Mouse (Mus musculus) 3T3-L1 (cell line): Measurements from ENCODE around the gene Oxsr1.

ENCODE experiments used
- DNase-seq: peaks from one replicate; pipeline ENCODE4 v3.0.0-alpha.2; 2015; ENCODE audit warnings: low read depth, low spot score

Oxsr1 gene

DNA sequence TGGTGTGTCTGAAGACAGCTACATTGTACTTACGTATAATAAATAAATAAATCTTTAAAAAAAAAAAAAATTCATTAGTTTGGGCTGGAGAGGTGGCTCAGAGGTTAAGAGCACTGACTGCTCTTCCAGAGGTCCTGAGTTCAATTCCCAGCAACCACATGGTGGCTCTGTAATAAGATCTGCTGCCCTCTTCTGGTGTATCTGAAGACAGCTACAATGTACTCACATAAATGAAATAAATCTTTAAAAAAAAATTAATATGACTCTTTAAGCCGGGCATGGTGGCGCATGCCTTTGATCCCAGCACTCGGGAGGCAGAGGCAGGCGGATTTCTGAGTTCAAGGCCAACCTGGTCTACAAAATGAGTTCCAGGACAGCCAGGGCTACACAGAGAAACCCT, 47.4 kb downstream of the Oxsr1 start:
- peak; percentile 17 for DNase-seq

DNA sequence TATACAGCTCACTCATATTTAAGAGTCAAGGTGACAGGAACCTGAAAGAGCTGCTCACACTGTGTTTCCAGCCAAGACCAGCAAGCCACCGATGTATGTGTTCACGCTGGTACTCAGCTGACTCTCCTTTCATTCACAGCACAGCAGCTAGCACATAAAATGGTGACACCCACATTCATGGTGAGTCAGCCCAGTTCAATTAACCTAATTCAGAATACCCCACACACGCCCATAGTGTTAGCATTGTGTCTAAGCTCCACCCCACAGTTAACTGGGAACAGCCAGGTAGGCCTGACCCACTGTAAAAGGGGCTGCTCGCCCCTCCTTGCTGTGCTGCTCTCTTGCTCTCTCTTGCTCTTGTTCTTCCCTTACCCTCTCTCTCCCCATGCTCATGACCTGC, 50.7 kb downstream of the Oxsr1 start:
- DNase-seq, result no peak

DNA sequence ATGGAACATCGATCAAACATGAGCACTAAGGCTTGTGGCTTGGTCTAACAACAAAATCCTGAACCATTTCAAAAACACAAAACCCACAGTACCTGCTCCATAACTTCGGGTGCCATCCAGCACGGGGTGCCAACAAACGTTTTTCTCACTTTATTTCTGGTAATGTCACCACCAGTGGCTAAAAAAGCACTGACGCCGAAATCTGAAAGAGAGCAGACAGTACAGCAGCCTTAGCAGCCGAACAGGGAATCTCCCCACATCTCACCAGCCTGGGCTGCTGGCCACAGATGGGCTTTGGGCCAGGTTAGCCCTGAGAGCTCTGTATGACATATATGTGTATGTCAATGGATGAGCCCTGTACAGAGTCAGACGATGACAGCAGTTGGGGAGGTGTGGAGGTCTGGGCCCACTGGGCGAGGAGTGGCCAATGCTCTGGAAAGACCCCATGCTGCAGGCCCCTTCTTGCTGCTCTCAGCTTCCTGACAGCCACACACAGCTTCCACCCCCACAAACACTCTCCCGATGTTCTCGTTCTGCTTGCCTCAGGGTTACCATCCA, 53.6 kb downstream of the Oxsr1 start:
- DNase-seq, result no peak

DNA sequence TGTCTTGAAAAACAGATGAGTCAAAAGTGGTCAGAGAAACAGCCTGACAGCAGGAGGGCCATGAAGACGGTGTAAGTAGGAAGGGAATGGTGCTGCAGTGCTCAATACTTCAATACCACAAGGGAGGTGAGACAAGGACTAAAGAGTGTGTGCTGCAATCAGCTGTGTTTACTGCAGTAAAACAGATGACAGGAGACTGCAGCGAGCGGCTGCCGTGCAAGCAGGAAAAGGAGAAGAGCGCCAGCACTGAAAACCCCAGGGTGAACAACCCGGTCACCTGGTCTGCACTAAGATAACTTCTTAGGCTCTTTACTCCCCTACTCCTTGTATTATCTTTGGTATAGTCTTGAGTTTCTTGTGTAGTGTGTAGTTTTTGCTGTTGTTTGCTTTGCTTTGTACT, 54.1 kb downstream of the Oxsr1 start:
- no peak for DNase-seq

DNA sequence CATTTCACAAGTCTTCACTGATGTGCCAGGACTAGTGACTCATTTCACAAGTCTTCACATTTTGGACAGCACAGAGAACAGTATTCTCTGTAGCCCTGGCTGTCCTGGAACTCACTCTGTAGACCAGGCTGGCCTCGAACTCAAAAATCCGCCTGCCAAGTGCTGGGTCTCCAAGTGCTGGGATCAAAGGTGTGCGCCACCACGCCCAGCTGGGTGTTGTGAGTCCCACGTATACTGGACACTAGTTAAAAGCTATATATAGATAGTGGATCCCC, 56.2 kb downstream of the Oxsr1 start:
- peak; percentile 20 for DNase-seq

DNA sequence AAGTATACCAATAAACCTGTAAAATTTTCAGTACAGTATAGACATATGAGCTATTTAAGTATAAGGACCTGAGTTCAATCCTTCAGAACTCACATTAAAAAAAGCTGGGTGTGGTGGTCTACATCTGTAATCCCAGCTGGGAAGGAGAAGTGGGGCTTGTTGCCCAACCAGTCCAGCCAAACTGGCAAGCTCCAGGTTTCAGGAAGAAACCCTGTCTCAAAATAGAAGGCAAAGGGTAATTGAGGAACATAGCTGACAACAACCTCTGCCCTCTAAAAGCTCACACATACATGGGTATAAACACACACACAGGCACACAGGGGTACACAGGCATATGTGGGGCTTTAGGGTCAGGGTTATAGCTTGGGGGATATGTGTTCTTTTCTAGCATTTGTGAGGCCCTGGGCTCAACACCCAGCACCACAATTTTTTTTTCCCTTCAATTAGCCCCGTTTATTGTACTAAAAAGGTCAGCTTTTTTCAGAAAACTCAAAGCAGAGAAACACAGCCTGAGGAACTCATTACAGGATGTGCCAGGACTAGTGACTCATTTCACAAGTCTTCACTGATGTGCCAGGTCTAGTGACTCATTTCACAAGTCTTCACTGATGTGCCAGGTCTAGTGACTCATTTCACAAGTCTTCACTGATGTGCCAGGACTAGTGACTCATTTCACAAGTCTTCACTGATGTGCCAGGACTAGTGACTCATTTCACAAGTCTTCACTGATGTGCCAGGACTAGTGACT, 56.7 kb downstream of the Oxsr1 start:
- peak; percentile 65 for DNase-seq

DNA sequence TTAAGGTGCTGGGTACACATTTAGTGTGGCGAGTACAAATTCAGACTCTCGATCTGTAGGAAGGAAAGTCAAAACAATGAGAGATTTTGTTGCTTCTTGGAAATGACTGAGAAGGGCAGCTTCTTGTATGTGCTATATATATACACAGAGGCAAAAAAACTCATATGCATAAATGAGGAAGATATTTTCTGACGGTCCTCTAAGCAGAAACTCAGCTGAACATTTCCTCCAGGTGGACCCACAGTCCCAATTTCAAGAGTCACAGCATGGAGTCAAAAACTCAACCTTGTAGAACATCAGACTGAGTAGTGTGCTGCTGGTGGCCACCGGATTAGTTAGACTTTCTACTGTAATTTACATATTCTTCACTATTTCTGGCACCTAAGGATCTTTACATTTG, 59.2 kb downstream of the Oxsr1 start:
- DNase-seq, result no peak

DNA sequence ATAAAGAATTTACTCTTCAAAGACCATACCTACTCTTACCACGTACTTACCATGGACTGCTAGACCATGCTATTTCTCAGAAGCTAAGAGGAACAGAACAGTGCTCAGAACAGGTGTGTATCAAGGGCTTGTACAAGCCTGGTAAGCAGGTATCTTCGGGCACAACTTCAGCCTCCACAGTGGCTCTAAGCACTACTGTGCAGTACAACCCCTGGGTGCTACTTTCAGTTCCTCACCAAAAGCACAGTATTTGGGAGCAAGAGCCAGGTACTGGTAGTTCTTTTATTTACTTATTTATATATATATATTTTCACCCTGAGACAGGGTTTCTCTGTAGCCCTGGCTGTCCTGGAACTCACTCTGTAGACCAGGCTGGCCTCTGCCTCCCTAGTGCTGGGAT, 61.4 kb downstream of the Oxsr1 start:
- DNase-seq, result no peak

DNA sequence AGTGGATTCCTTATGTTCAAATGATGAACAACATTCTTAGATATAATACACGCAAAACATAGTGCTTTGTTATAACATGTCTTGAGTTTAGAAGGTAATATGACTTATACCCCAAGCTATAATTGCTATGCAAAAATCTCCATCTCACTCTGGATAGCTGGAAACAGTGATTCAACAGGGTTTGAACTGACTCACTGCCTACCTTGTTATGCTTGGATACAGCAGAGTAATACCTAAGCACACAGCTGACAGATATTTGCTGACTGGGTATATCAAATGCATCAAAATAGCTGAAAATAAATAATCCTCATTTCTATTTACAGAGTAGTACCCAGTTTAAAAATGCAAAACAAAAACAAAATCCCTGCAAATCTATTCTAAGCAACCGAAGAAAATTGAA, 63.4 kb downstream of the Oxsr1 start:
- DNase-seq, result no peak

DNA sequence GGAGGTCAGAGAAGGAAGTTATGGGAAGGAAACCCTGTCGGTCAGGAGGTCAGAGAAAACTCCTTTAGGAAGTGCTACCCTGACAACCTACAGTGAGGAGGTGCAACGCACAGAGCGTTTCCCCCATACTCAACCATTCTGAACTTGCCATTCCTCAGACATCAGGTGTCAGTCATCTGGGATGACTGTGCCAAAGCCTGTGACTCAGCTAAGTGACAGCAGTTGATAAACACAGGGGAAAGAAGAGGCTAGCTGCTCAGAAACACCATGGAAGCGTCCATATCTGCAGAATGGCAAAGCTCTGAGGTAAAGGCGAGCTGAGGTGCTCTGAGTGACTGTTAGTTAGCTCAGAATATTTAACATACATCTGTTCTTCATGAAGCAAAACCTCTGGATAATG, 64.1 kb downstream of the Oxsr1 start:
- DNase-seq, result no peak

DNA sequence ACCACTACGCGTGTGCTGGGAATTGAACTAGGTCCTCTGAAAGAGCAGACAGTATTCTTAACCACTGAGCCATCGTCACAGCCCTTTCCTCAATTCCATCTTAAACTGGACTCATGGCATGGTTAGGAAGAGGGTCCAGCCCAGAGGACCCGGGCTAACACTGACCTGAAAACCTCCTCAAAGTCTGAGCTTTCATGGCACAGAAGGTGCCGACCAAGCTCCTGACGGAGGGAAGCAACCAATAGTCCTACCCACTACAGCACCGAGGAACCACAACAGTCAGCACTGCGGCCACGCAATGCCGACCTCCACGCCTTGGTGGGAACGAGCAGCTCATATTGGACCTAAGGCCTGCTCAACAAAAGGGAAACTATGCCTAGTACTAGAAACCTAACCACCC, 66.1 kb downstream of the Oxsr1 start:
- DNase-seq, result no peak

DNA sequence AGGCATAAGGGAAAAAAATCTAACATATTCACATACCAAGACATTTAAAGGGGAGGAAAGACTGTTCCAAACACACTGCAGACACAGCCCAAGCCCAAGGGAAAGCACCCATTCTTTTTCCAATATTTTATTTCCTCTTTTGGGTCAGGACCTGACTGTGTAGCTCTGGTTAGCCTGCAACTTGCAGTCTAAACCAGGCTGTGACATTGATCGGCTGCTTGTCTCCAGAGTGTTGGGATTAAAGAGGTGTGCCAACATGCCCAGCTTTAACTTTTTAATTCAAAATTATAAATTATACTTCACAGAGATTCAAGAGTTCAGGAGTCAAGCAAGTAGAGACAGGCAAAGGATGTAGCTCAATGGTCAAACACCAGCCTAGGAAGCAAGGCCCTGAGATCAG, 67.1 kb downstream of the Oxsr1 start:
- DNase-seq, result no peak

DNA sequence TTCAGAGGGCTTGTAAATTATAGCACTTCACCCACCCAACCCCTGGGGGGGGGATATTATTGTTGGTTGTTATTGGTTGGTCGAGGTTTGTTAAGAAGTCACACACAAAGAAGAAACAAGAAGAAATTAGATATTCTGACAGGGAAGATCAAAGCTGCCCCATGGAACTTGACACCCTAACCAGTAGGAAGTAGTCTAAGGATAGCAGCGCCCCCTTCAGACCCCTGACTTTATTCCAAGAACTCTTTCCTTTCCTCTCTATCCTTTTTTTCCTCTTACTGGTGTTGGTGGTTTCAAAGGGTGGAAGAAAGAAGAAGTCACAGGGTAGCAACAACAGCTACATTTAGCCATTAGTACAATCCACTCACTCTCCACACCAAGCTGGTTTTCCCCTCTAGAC, 68.0 kb downstream of the Oxsr1 start:
- DNase-seq, result no peak

DNA sequence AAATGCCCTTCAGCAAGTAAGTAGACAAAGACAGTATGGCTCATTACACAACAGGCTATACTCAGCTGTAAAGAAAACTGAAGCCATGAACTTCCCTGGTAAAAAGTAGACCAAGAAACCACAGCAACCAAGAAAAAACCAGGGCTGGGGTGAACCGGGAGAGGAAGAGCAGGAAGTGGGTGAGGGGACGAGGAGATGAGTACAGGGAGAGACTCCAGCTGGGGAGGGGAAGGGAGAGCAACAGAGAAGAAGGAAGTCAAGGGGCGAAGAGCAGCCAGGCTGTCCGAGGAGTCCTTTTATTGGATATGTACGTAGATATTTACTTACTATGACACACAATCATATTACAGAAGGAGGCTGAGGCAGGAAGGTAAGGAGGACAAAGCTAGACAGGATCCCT, 74.2 kb downstream of the Oxsr1 start:
- no peak for DNase-seq

DNA sequence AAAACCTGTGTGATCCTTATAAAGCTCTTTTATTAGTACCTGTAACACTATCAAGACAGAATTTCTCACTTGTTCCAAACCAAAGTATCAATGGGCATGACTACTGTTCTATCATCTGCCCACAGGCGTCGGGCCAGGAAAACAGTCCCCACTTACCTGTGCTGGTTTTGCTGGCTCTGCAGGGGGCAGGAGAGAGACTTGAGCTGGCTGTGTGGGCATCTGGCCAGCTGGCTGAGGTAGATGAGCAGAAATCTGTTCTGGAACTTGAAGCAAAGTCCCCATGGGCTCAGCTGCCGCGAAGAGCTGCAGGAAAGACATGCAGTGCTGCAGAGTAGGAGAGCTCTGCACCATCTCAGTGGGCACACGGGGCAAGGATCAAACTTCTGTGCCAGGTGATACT, 75.4 kb downstream of the Oxsr1 start:
- DNase-seq, result peak; percentile 6

DNA sequence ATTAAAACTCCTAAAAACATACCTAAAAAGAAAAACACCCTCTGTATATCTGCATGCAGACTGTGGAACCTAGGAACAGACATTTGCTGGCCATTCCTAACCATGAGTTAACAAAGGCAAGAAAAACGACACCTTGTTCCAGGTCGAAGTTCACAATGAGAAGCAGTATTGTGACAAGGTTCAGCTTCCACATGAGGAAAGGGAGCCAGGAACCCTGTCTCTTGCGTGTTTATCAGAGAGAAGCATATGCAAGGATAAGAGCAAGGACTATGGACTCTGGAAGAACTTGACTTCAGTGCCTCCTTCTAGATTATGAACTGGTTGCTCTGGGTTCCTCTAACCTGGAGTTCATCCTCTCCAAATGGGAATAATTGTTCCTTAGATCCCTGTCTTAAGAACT, 78.2 kb downstream of the Oxsr1 start:
- DNase-seq, result no peak

DNA sequence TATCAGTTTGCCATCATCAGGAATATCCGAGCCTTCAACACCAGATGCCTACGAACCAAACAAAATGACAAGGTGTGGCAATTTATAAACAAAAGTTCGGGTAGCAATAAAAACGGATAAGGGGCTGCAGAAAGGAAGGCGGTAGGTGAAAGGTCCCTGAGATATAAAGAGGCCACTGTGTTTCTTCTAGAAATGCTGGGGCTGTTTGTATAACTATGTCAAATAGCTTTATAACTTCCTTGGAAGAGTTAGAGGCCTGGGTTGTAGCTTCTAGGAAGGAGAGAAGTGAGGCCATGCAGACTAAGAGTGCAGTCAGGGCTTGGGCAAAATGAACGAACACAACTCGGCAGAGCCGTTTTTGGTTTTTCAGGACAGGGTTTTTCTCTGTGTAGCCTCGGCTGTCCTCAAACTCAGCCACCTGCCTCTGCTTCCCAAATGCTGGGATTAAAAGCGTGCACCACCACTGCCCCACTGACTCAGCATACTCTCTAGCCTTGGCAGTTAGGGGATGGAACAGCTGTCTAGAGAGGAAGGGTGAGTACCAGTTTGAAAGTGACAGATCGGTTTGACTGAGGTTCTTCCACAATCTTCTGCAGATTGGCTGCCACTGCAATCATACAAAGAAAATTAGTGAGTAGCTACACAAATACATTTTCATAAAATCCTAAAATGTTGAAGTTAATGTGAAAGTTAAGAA, 80.9 kb downstream of the Oxsr1 start:
- DNase-seq, result no peak

DNA sequence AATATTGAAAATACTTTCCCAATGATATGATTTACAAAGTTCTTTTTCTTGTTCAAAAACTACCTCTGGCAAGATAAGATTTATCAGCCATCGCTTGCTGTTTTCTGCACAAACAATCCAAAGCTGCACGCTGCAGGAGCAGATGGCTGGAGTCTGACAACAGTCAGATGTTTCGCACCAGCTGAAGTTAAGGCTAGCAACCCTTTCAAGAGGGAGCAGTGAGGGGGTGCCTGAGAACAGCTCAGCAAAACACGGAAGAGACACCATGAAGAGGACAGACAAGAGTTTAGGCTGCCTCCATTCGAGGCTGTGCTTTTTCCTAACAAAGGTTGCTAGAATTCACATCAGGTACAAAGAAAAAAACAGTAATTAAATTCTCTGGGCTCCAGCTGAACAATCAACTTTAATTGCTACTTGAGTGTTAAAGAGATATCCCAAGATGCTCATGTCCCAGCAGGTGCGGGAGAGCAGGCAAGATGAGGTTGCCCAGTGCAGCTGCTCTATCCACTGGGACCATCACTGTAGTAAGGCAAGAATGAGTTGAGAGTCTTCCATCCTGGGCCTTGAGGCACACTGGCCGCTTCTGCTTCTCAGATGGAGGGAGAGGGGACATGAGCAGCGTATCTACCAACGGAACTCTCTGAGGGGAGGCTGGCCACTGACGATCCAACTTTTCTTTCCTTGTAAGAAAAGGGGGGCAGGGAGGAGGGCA, 81.8 kb downstream of the Oxsr1 start:
- DNase-seq, result no peak

DNA sequence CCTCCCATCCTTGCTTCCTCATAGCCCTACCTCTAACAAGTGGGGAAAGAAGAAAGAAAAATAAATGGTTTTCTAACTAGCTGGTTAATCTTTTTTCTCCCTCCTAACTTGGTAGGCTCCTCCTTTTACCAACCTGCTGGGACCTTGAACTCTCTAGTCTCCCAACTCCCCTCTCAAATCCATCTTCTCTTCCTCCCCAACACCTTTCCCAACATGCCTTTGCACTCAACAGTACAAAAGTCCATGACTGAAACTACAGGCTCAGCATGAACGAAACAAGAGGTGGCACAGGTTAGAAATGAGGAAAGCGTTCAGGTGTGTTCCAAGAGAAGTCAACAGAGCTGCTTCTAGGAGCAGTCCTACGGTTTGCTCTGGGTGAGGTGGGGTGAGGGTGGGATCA, 83.0 kb downstream of the Oxsr1 start:
- no peak for DNase-seq

DNA sequence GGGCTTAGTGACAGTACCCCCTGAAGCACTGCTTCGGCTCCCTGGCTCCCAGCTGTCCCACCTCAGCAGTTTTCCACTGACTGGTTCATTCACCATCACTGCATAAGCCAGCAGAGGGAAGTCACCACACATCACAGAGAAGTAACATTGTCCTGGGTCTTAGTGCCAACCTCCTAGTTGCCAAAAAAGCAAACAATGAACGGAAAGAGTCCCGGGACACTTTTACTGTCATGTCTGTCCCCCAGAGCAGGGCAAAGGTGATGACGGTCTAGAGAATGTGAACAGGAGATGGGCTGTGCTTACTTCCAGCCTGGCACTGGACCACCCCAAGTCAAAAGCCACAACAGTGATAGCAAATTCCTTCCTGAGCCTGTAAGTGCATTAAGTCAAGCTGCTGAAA, 83.4 kb downstream of the Oxsr1 start:
- DNase-seq, result no peak

DNA sequence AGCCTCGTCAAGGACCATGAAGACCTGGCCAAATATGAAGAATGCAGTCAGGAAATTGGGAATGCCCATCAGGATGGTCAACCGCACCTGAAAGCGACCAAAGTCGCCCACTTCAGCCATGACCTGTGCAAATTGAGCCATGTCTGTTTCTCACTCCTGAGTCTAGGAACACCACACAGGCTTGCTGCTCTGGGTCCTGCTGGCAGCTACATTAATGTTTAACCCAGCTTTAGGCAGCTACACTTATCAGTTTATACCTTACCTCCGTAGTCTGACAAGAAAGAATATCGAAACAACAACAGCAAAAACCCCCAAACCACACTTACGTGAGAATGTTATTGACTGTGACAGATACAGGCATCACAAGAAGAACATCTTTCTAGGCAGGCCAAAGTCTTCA, 90.7 kb downstream of the Oxsr1 start:
- DNase-seq, result no peak

DNA sequence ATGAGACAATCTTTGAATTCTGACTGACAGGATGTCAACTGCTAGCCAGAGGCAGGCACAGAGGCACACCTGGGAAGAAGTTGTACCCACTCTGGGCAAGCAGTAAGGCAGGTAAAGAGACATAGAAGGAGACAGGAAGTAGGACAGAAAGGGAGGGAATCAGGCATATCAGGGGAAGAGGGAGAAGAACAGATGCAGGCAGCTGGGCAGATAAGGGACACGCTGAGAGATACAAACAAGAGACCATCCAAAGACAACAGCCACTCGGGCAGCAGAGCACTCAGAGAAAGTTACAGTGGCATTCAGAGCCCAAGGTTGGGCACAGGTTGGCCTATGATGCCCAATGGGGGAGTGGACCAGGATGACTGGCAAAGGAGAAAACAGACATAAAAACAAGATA, 91.4 kb downstream of the Oxsr1 start:
- no peak for DNase-seq

DNA sequence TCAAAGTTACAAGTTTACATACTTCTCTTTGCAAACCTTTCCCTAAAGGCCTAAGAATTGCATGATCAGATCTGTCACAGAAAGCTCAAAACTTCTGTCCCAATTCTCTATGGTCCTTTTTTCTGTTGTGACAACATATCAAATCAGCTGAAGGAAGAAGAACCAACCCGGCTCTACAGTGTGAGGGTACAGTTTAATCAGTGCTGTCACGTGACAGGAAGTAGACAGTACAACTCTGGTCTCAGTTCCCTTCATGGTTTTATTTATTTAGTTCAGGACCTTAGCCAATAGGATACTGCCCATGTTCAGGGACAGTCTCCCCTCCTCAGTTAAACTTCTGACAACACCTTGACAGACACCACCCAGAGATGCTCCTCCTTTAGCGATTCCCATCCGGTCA, 102.0 kb downstream of the Oxsr1 start:
- DNase-seq, result no peak
